Mouse (Mus musculus) liver, postnatal 0 days (tissue): ENCODE data around the gene Tspan10.

Source experiments
- CTCF ChIP-seq: sonication (generic); IDR thresholded peaks from 2 replicates; pipeline ENCODE4 v1.5.1; 2016; ENCODE audit warnings: antibody characterized with exemption, low read depth
- EP300 ChIP-seq: IDR thresholded peaks from 2 replicates; pipeline ENCODE4 v1.6.1; 2016; ENCODE audit warnings: antibody characterized with exemption, low read depth, mild to moderate bottlenecking

DNA sequence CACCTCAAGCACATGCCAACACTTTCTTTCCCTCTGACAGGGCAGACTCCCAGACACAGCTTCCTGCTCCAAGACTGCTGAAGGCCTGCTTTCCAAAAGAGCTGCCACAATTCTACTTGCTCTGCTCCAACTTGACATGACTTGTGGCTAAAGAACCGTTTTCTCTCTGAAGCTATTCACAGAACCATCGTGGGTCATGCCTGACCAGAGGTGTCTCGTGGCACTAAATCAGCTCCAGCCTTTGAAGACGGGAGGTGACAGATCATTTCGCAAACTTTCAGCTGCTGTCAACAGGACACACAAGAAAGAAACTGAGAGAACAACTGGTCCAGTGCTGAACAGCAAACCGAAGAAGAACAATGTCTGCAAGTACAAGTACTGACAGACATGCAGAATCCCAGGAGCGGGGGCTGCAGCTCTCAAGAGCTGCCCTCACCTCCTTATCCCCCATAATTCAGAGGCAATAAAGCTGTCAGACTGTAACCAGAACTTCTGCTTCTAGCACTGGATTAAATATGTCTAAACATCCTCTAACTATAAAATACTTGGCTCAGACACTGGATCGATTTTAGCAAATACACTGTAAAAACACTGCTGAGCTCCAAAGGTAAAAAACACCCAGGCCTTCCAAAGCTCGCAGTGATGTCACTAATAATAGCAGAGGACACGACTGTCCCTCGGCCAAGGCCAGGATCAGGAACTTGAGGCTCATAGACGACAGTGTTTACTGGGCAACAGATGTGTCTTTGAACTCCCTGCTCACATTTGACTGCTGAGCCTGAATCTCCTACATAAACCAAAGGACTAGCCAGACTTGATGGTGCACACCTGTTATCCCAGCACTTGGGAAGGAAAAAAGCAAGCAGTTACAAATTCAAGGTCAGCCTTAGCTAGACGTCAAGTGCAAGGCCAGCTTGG lies 19.5 kb upstream of the Tspan10 start:
- TF ChIP-seq EP300: no peak
- TF ChIP-seq CTCF: no peak
